Mouse (Mus musculus) yolk sac, embryonic 10.5 days (tissue): ENCODE data around the gene Myadml2.

Experiments
- DNase-seq: peaks from one replicate; pipeline ENCODE4 v3.0.0-alpha.2; 2017; ENCODE audit warnings: low spot score

Myadml2 gene

GRCm38 (mm10) chr11:120609250-120609649 lies 38.7 kb downstream of the Myadml2 start:
- no peak for DNase-seq

GRCm38 (mm10) chr11:120608241-120609034 lies 39.5 kb downstream of the Myadml2 start, which contains the start of gene Npb:
Gene Npb (plus strand): TSS chr11:120608477.
- DNase-seq = peak; percentile 55

GRCm38 (mm10) chr11:120606764-120607163 lies 41.2 kb downstream of the Myadml2 start:
- DNase-seq = no peak

GRCm38 (mm10) chr11:120605667-120606066 lies 42.3 kb downstream of the Myadml2 start:
- DNase-seq = no peak

GRCm38 (mm10) chr11:120603545-120603944 lies 44.4 kb downstream of the Myadml2 start:
- no peak for DNase-seq

- DNase-seq = no peak
Measured at GRCm38 (mm10) chr11:120600716-120601115, 47.2 kb downstream of the Myadml2 start.

- DNase-seq = no peak
Measured at GRCm38 (mm10) chr11:120598990-120599549, 48.9 kb downstream of the Myadml2 start.

GRCm38 (mm10) chr11:120598283-120598989 lies 49.5 kb downstream of the Myadml2 start, which contains the start of the genes Alyref and Anapc11:
Gene Alyref (minus strand): TSS chr11:120598365.
Gene Anapc11 (plus strand): TSS chr11:120598421.
- DNase-seq = peak; percentile 94

GRCm38 (mm10) chr11:120597240-120598235 lies 50.4 kb downstream of the Myadml2 start:
- peak; percentile 32 for DNase-seq
